Mouse (Mus musculus): ENCODE data around the gene Kansl1l. TPM values are rescaled to one million over a fixed set of nuclear protein-coding genes. Genes with fewer than 3 reads are reported as not detected.

Kansl1l gene
- polyA plus RNA-seq, 1 experiment from 2014 or later, result 16.1 TPM

DNA sequence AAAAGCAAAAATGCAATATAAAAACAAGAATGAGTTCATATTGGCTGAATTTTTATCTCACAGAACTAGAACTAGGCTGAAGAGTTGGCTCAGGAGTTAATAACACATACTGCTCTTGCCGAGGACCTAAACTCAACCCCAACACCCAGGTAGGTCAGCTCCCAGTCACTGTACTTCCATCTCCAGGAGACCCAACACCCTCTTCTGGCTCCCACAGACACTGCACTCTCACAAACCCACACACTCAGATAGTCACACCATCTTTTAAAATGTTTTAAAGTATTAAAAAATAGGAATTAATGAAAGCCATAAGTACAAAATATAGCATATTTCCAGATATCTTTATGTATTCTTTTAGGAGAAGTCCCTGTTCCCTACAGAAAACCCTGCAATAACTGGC lies 4.2 kb downstream of the Kansl1l start:
- H3K4me2 ChIP-seq (replicated peaks; ENCODE audit: low read depth, low read length), result no peak overlapping the region
- H3K4me3 ChIP-seq (ENCODE audit: low read depth, low read length), result no peak overlapping the region
- peaks cover 12% of the 10 kb centered on the region; the same call in 1 of the 2 replicates for H3K4me1 ChIP-seq (ENCODE audit: control insufficient read depth, insufficient read depth, low read length)
- no peaks in the 10 kb centered on the region for H3K36me3 ChIP-seq (ENCODE audit: control insufficient read depth, insufficient read depth, low read length)
- WGBS, result 68% methylated on average over 1 of the region's 1 CpGs
- H3K9me3 ChIP-seq (ENCODE audit: control insufficient read depth, low read depth, low read length), result no peaks in the 10 kb centered on the region
- no peak overlapping the region for H3K9ac ChIP-seq (replicated peaks; ENCODE audit: low read depth, low read length)
- no peaks in the 10 kb centered on the region for H3K27me3 ChIP-seq (ENCODE audit: control insufficient read depth, insufficient read depth, low read length)
- no peak for ATAC-seq (ENCODE audit: insufficient number of reproducible peaks, insufficient read depth, low FRiP score, low read depth)
- no peak overlapping the region for H3K27ac ChIP-seq (ENCODE audit: low read length)

GRCm38 (mm10) chr1:66806821-66807220 lies 10.5 kb downstream of the Kansl1l start:
- Histone ChIP-seq H3K4me1 (ENCODE audit: control insufficient read depth, insufficient read depth, low read length) (0 out of 2 replicates have a peak, but pooled peaks cover 4% of the 10 kb centered on the region), H3K36me3 (ENCODE audit: control insufficient read depth, insufficient read depth, low read length) (peaks cover 3% of the 10 kb centered on the region; the same call in 1 of the 2 replicates), H3K4me3 (ENCODE audit: low read depth, low read length) (no peak overlapping the region), H3K9me3 (ENCODE audit: control insufficient read depth, low read depth, low read length) (no peaks in the 10 kb centered on the region), H3K9ac (replicated peaks; ENCODE audit: low read depth, low read length) (no peak overlapping the region), H3K4me2 (replicated peaks; ENCODE audit: low read depth, low read length) (no peak overlapping the region), H3K27ac (ENCODE audit: low read length) (no peak overlapping the region), H3K27me3 (ENCODE audit: control insufficient read depth, insufficient read depth, low read length) (no peaks in the 10 kb centered on the region)
- WGBS, result 95% methylated on average over 1 of the region's 1 CpGs
- ATAC-seq (ENCODE audit: insufficient number of reproducible peaks, insufficient read depth, low FRiP score, low read depth), result no peak

DNA sequence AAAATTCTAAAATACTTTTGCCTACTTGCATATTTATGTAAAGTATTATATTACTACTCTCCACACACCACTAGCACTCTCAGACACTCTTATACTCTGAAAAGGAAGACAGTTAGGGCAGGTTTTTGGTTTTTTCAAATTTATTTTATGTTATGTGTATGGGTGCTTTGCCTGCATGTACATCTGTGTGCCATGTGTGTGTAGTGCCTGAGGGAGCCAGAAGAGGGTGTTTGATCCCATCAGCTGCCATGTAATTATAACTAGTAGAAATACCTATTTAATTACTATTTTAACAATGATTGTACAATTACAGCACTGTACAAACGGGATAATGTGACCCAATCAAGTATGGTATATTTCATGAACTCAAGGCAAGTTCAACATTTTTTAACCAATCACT lies 12.0 kb downstream of the Kansl1l start:
- WGBS, result 90% methylated on average over 1 of the region's 1 CpGs
- ATAC-seq (ENCODE audit: insufficient number of reproducible peaks, insufficient read depth, low FRiP score, low read depth), result no peak

GRCm38 (mm10) chr1:66804710-66805109 lies 12.7 kb downstream of the Kansl1l start:
- no peaks in the 10 kb centered on the region for H3K9me3 ChIP-seq (ENCODE audit: control insufficient read depth, low read depth, low read length)
- 0 out of 2 replicates have a peak, but pooled peaks cover under 1% of the 10 kb centered on the region for H3K4me1 ChIP-seq (ENCODE audit: control insufficient read depth, insufficient read depth, low read length)
- no peak for ATAC-seq (ENCODE audit: insufficient number of reproducible peaks, insufficient read depth, low FRiP score, low read depth)
- H3K27ac ChIP-seq (ENCODE audit: low read length), result no peak overlapping the region
- no peaks in the 10 kb centered on the region for H3K27me3 ChIP-seq (ENCODE audit: control insufficient read depth, insufficient read depth, low read length)
- H3K4me3 ChIP-seq (ENCODE audit: low read depth, low read length), result no peak overlapping the region
- H3K9ac ChIP-seq (replicated peaks; ENCODE audit: low read depth, low read length), result no peak overlapping the region
- peaks cover 11% of the 10 kb centered on the region; the same call in 1 of the 2 replicates for H3K36me3 ChIP-seq (ENCODE audit: control insufficient read depth, insufficient read depth, low read length)
- 70% methylated on average over 5 of the region's 5 CpGs for WGBS
- no peak overlapping the region for H3K4me2 ChIP-seq (replicated peaks; ENCODE audit: low read depth, low read length)

More for the DNA sequence above, 12.0 kb downstream of the Kansl1l start:
- Histone ChIP-seq H3K27me3 (ENCODE audit: control insufficient read depth, insufficient read depth, low read length) (no peaks in the 10 kb centered on the region), H3K9me3 (ENCODE audit: control insufficient read depth, low read depth, low read length) (no peaks in the 10 kb centered on the region), H3K4me3 (ENCODE audit: low read depth, low read length) (no peak overlapping the region), H3K27ac (ENCODE audit: low read length) (no peak overlapping the region), H3K36me3 (ENCODE audit: control insufficient read depth, insufficient read depth, low read length) (peaks cover 4% of the 10 kb centered on the region; the same call in 1 of the 2 replicates), H3K4me1 (ENCODE audit: control insufficient read depth, insufficient read depth, low read length) (0 out of 2 replicates have a peak, but pooled peaks cover 4% of the 10 kb centered on the region), H3K9ac (replicated peaks; ENCODE audit: low read depth, low read length) (no peak overlapping the region), H3K4me2 (replicated peaks; ENCODE audit: low read depth, low read length) (no peak overlapping the region)

- H3K9me3 ChIP-seq (ENCODE audit: control insufficient read depth, low read depth, low read length), result no peaks in the 10 kb centered on the region
Measured at GRCm38 (mm10) chr1:66797962-66798361, 19.4 kb downstream of the Kansl1l start.

DNA sequence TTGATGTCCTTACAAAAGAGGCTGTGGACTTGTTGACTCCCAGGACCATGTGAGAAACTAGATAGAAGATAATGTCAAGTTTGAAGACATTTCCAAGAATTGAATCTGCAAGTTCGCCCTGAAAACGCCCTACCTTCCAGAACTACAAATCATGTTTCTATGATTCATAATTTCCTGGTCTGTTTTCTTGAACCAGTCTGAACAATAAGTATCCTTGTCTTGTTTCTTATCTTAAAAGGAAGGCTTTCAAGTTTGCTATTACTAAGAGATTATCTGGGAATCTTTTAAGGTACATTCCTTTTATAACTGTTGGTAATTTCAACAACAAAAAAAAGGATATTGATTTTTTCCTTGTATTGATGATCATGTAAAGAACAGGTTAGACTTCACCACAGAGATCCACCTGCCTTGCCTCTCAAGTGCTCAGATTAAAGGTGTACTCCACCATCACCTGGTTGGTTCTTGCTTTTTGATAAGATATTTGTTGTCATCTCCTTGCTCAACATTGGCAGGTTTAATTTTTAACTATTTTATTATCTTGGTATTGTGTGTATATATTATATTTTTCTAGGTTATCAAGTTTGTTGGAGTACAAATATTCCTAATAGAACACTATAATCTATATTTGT lies 24.4 kb downstream of the Kansl1l start:
- no peak for ATAC-seq (ENCODE audit: insufficient number of reproducible peaks, insufficient read depth, low FRiP score, low read depth)
- no peak overlapping the region for H3K27ac ChIP-seq (ENCODE audit: low read length)
- H3K9ac ChIP-seq (replicated peaks; ENCODE audit: low read depth, low read length), result no peak overlapping the region
- H3K4me1 ChIP-seq (ENCODE audit: control insufficient read depth, insufficient read depth, low read length), result no peaks in the 10 kb centered on the region
- H3K9me3 ChIP-seq (ENCODE audit: control insufficient read depth, low read depth, low read length), result no peaks in the 10 kb centered on the region
- H3K27me3 ChIP-seq (ENCODE audit: control insufficient read depth, insufficient read depth, low read length), result no peaks in the 10 kb centered on the region
- 86% methylated on average over 2 of the region's 2 CpGs for WGBS
- no peak overlapping the region for H3K4me2 ChIP-seq (replicated peaks; ENCODE audit: low read depth, low read length)
- no peaks in the 10 kb centered on the region for H3K36me3 ChIP-seq (ENCODE audit: control insufficient read depth, insufficient read depth, low read length)
- H3K4me3 ChIP-seq (ENCODE audit: low read depth, low read length), result no peak overlapping the region

More at GRCm38 (mm10) chr1:66797962-66798361, 19.4 kb downstream of the Kansl1l start:
- ATAC-seq (ENCODE audit: insufficient number of reproducible peaks, insufficient read depth, low FRiP score, low read depth), result no peak
- Histone ChIP-seq H3K36me3 (ENCODE audit: control insufficient read depth, insufficient read depth, low read length) (peaks cover 9% of the 10 kb centered on the region; the same call in 1 of the 2 replicates), H3K9ac (replicated peaks; ENCODE audit: low read depth, low read length) (no peak overlapping the region), H3K27ac (ENCODE audit: low read length) (no peak overlapping the region), H3K27me3 (ENCODE audit: control insufficient read depth, insufficient read depth, low read length) (no peaks in the 10 kb centered on the region), H3K4me1 (ENCODE audit: control insufficient read depth, insufficient read depth, low read length) (no peaks in the 10 kb centered on the region), H3K4me2 (replicated peaks; ENCODE audit: low read depth, low read length) (no peak overlapping the region), H3K4me3 (ENCODE audit: low read depth, low read length) (no peak overlapping the region)
- 90% methylated on average over 2 of the region's 2 CpGs for WGBS

DNA sequence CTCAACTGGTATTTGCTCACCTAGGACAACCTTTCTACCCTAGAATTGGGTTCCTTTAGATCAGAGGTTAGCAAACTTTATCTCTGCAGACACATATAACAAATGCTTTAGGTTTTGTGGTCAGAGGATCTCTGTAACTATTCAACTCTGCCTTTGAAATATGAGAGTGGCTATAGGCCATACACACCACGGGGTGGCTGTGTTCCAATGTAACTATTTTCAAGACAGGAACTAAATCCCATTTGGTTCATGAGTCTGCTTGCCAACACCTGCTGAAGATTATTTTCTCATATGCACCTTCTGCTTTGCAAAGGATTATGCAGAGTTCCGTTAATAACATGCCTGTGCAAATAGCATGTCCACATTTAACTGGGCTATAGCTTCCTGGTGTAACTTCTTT lies 35.1 kb downstream of the Kansl1l start:
- WGBS, result 43% methylated on average over 2 of the region's 2 CpGs
- H3K4me2 ChIP-seq (replicated peaks; ENCODE audit: low read depth, low read length), result no peak overlapping the region
- H3K9ac ChIP-seq (replicated peaks; ENCODE audit: low read depth, low read length), result no peak overlapping the region
- no peaks in the 10 kb centered on the region for H3K27me3 ChIP-seq (ENCODE audit: control insufficient read depth, insufficient read depth, low read length)
- H3K27ac ChIP-seq (ENCODE audit: low read length), result no peak overlapping the region
- H3K9me3 ChIP-seq (ENCODE audit: control insufficient read depth, low read depth, low read length), result no peaks in the 10 kb centered on the region
- no peaks in the 10 kb centered on the region for H3K4me1 ChIP-seq (ENCODE audit: control insufficient read depth, insufficient read depth, low read length)
- no peak overlapping the region for H3K4me3 ChIP-seq (ENCODE audit: low read depth, low read length)
- no peaks in the 10 kb centered on the region for H3K36me3 ChIP-seq (ENCODE audit: control insufficient read depth, insufficient read depth, low read length)
- no peak for ATAC-seq (ENCODE audit: insufficient number of reproducible peaks, insufficient read depth, low FRiP score, low read depth)

- no peaks in the 10 kb centered on the region for H3K9me3 ChIP-seq (ENCODE audit: control insufficient read depth, low read depth, low read length)
- no peak overlapping the region for H3K27ac ChIP-seq (ENCODE audit: low read length)
- no peaks in the 10 kb centered on the region for H3K4me1 ChIP-seq (ENCODE audit: control insufficient read depth, insufficient read depth, low read length)
- no peak overlapping the region for H3K4me3 ChIP-seq (ENCODE audit: low read depth, low read length)
- WGBS, result 82% methylated on average over 4 of the region's 4 CpGs
- H3K36me3 ChIP-seq (ENCODE audit: control insufficient read depth, insufficient read depth, low read length), result no peaks in the 10 kb centered on the region
- no peaks in the 10 kb centered on the region for H3K27me3 ChIP-seq (ENCODE audit: control insufficient read depth, insufficient read depth, low read length)
- no peak for ATAC-seq (ENCODE audit: insufficient number of reproducible peaks, insufficient read depth, low FRiP score, low read depth)
- no peak overlapping the region for H3K9ac ChIP-seq (replicated peaks; ENCODE audit: low read depth, low read length)
- no peak overlapping the region for H3K4me2 ChIP-seq (replicated peaks; ENCODE audit: low read depth, low read length)
Measured at GRCm38 (mm10) chr1:66781027-66781426, 36.3 kb downstream of the Kansl1l start.

- H3K9ac ChIP-seq (replicated peaks; ENCODE audit: low read depth, low read length), result no peak overlapping the region
- no peak overlapping the region for H3K4me3 ChIP-seq (ENCODE audit: low read depth, low read length)
- H3K4me2 ChIP-seq (replicated peaks; ENCODE audit: low read depth, low read length), result no peak overlapping the region
- H3K27ac ChIP-seq (ENCODE audit: low read length), result no peak overlapping the region
- WGBS, result 97% methylated on average over 1 of the region's 1 CpGs
- no peaks in the 10 kb centered on the region for H3K4me1 ChIP-seq (ENCODE audit: control insufficient read depth, insufficient read depth, low read length)
- H3K27me3 ChIP-seq (ENCODE audit: control insufficient read depth, insufficient read depth, low read length), result no peaks in the 10 kb centered on the region
- no peaks in the 10 kb centered on the region for H3K9me3 ChIP-seq (ENCODE audit: control insufficient read depth, low read depth, low read length)
- ATAC-seq (ENCODE audit: insufficient number of reproducible peaks, insufficient read depth, low FRiP score, low read depth), result no peak
- no peaks in the 10 kb centered on the region for H3K36me3 ChIP-seq (ENCODE audit: control insufficient read depth, insufficient read depth, low read length)
Measured at GRCm38 (mm10) chr1:66778798-66779197, 38.6 kb downstream of the Kansl1l start.

All from stomach, embryonic 14.5 days (tissue).